Mouse (Mus musculus) bone marrow, adult 2 months (tissue): ENCODE measurements around the gene Crygc.

Experiments
- CTCF ChIP-seq: fragments of 200-500 bp; IDR thresholded peaks from 2 replicates; pipeline ENCODE4 v1.5.1; 2011; ENCODE audit warnings: low read length, control low read depth; ENCODE audit not compliant: control insufficient read depth, insufficient read depth
- POLR2A ChIP-seq: fragments of 200-500 bp; IDR thresholded peaks from 2 replicates; pipeline ENCODE4 v1.6.1; 2011; ENCODE audit warnings: low read depth, mild to moderate bottlenecking, control low read depth, low read length, borderline replicate concordance; ENCODE audit not compliant: control insufficient read depth

DNA sequence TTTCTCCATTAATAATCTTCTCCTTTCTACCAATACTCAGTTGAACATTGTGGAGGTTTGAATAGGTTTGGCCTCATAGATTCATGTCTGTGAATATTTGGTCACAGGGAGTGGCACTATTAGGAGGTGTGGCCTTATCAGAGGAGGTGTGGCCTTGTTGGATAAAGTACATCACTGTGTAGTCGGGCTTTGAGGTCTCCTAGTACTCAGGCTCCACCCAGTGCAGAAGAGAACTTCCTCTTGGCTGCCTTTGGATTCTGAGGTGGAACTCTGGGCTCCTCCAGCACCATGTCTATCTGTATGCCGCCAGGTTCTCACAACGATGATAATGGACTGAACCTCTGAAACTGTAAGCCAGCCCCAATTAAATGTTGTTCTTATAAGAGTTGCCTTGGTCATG is 23.5 kb upstream of the Crygc start:
- TF ChIP-seq CTCF (no peak), POLR2A (no peak)
